Mouse (Mus musculus): ENCODE results near the gene Hist1h3g. TPM values are rescaled to one million over a fixed set of nuclear protein-coding genes. Genes with fewer than 3 reads are reported as not detected.
"Not testable (repeated sequence)": the region's sequence is repeated elsewhere in the genome, so short reads cannot be mapped to it uniquely, and the experiment has no call there.

Hist1h3g gene
- polyA plus RNA-seq, 1 experiment from 2014 or later: 6.2 TPM

- H3K27me3 ChIP-seq (ENCODE audit: control insufficient read depth, insufficient read depth, low read depth, low read length); H3K9me3 ChIP-seq (ENCODE audit: control insufficient read depth, low read length); H3K4me2 ChIP-seq (ENCODE audit: low read depth, low read length); ATAC-seq (ENCODE audit: low read depth); H3K27ac ChIP-seq (ENCODE audit: low read length); H3K36me3 ChIP-seq (ENCODE audit: control insufficient read depth, insufficient read depth, low read length); H3K9ac ChIP-seq (ENCODE audit: low read length); H3K4me3 ChIP-seq (ENCODE audit: low read length): not testable (repeated sequence)
- peaks cover 12% of the 10 kb centered on the region for H3K4me1 ChIP-seq (replicated peaks; ENCODE audit: control insufficient read depth, insufficient read depth, low read length)
- 58% methylated on average over 1 of the region's 1 CpGs for WGBS
Observed at GRCm38 (mm10) chr13:23539821-23540220, 4.6 kb downstream of the Hist1h3g start.

- ATAC-seq (ENCODE audit: low read depth): no peak
- Histone ChIP-seq H3K36me3 (ENCODE audit: control insufficient read depth, insufficient read depth, low read length) (no peaks in the 10 kb centered on the region), H3K4me3 (ENCODE audit: low read length) (no peak overlapping the region), H3K4me1 (replicated peaks; ENCODE audit: control insufficient read depth, insufficient read depth, low read length) (peaks cover 9% of the 10 kb centered on the region), H3K9ac (ENCODE audit: low read length) (no peak overlapping the region), H3K9me3 (ENCODE audit: control insufficient read depth, low read length) (no peaks in the 10 kb centered on the region), H3K27me3 (ENCODE audit: control insufficient read depth, insufficient read depth, low read depth, low read length) (no peaks in the 10 kb centered on the region), H3K4me2 (ENCODE audit: low read depth, low read length) (no peak overlapping the region), H3K27ac (ENCODE audit: low read length) (no peak overlapping the region)
- 78% methylated on average over 3 of the region's 3 CpGs for WGBS
Observed at GRCm38 (mm10) chr13:23541497-23541896, 6.3 kb downstream of the Hist1h3g start.

GRCm38 (mm10) chr13:23542225-23542980, 7.2 kb downstream of the Hist1h3g start:
- Histone ChIP-seq H3K27ac (ENCODE audit: low read length) (peak overlapping the region; percentile 88), H3K4me3 (ENCODE audit: low read length) (peak overlapping the region; percentile 54), H3K4me2 (ENCODE audit: low read depth, low read length) (peak overlapping the region; percentile 67), H3K9ac (ENCODE audit: low read length) (peak overlapping the region; percentile 70)
- H3K27me3 ChIP-seq (ENCODE audit: control insufficient read depth, insufficient read depth, low read depth, low read length); H3K9me3 ChIP-seq (ENCODE audit: control insufficient read depth, low read length); H3K36me3 ChIP-seq (ENCODE audit: control insufficient read depth, insufficient read depth, low read length); ATAC-seq (ENCODE audit: low read depth); H3K4me1 ChIP-seq (replicated peaks; ENCODE audit: control insufficient read depth, insufficient read depth, low read length): not testable (repeated sequence)
- WGBS: 3% methylated on average over 3 of the region's 3 CpGs

- WGBS: under 1% methylated on average over 22 of the region's 42 CpGs
- Histone ChIP-seq H3K9ac (ENCODE audit: low read length) (peak within 1 kb of the TSS; percentile 70), H3K27ac (ENCODE audit: low read length) (peak within 1 kb of the TSS; percentile 97), H3K4me2 (ENCODE audit: low read depth, low read length) (peak within 1 kb of the TSS; percentile 77), H3K4me3 (ENCODE audit: low read length) (peak within 1 kb of the TSS; percentile 54)
- not testable (repeated sequence) for H3K36me3 ChIP-seq (ENCODE audit: control insufficient read depth, insufficient read depth, low read length); H3K4me1 ChIP-seq (replicated peaks; ENCODE audit: control insufficient read depth, insufficient read depth, low read length); H3K27me3 ChIP-seq (ENCODE audit: control insufficient read depth, insufficient read depth, low read depth, low read length); H3K9me3 ChIP-seq (ENCODE audit: control insufficient read depth, low read length)
- ATAC-seq (ENCODE audit: low read depth): peak; percentile 95
Observed at GRCm38 (mm10) chr13:23542999-23543607, 7.9 kb downstream of the Hist1h3g start, which contains the start of gene Hist1h2bh. Gene Hist1h2bh (minus strand): TSS chr13:23543392.

GRCm38 (mm10) chr13:23543965-23544786, 9.0 kb downstream of the Hist1h3g start, which contains the start of gene Hist1h3f:
Gene Hist1h3f (plus strand): TSS chr13:23544052.
- Histone ChIP-seq H3K9me3 (ENCODE audit: control insufficient read depth, low read length) (no peaks in the 10 kb centered on the region), H3K4me2 (ENCODE audit: low read depth, low read length) (peak within 1 kb of the TSS; percentile 77), H3K4me3 (ENCODE audit: low read length) (peak within 1 kb of the TSS; percentile 54), H3K27me3 (ENCODE audit: control insufficient read depth, insufficient read depth, low read depth, low read length) (no peaks in the 10 kb centered on the region), H3K27ac (ENCODE audit: low read length) (peak within 1 kb of the TSS; percentile 97), H3K36me3 (ENCODE audit: control insufficient read depth, insufficient read depth, low read length) (no peaks in the 10 kb centered on the region), H3K4me1 (replicated peaks; ENCODE audit: control insufficient read depth, insufficient read depth, low read length) (no peaks in the 10 kb centered on the region), H3K9ac (ENCODE audit: low read length) (peak within 1 kb of the TSS; percentile 70)
- ATAC-seq (ENCODE audit: low read depth): peak; percentile 93
- under 1% methylated on average over 22 of the region's 45 CpGs for WGBS

GRCm38 (mm10) chr13:23544787-23545120, 9.5 kb downstream of the Hist1h3g start:
- Histone ChIP-seq H3K27ac (ENCODE audit: low read length) (peak overlapping the region; percentile 90; the same call in 1 of the 2 replicates), H3K4me2 (ENCODE audit: low read depth, low read length) (peak overlapping the region; percentile 43), H3K4me3 (ENCODE audit: low read length) (peak overlapping the region; percentile 52), H3K9ac (ENCODE audit: low read length) (peak overlapping the region; percentile 63)
- ATAC-seq (ENCODE audit: low read depth); H3K4me1 ChIP-seq (replicated peaks; ENCODE audit: control insufficient read depth, insufficient read depth, low read length); H3K36me3 ChIP-seq (ENCODE audit: control insufficient read depth, insufficient read depth, low read length); H3K27me3 ChIP-seq (ENCODE audit: control insufficient read depth, insufficient read depth, low read depth, low read length); H3K9me3 ChIP-seq (ENCODE audit: control insufficient read depth, low read length): not testable (repeated sequence)
- WGBS: 0% methylated on average over 12 of the region's 14 CpGs

GRCm38 (mm10) chr13:23546694-23547093, 11.5 kb downstream of the Hist1h3g start:
- H3K9ac ChIP-seq (ENCODE audit: low read length): no peak overlapping the region
- 52% methylated on average over 5 of the region's 5 CpGs for WGBS
- H3K9me3 ChIP-seq (ENCODE audit: control insufficient read depth, low read length): no peaks in the 10 kb centered on the region
- no peaks in the 10 kb centered on the region for H3K27me3 ChIP-seq (ENCODE audit: control insufficient read depth, insufficient read depth, low read depth, low read length)
- no peaks in the 10 kb centered on the region for H3K36me3 ChIP-seq (ENCODE audit: control insufficient read depth, insufficient read depth, low read length)
- H3K4me3 ChIP-seq (ENCODE audit: low read length): no peak overlapping the region
- no peak for ATAC-seq (ENCODE audit: low read depth)
- H3K4me1 ChIP-seq (replicated peaks; ENCODE audit: control insufficient read depth, insufficient read depth, low read length): peaks cover 5% of the 10 kb centered on the region; the same call in 1 of the 2 replicates
- no peak overlapping the region for H3K4me2 ChIP-seq (ENCODE audit: low read depth, low read length)
- H3K27ac ChIP-seq (ENCODE audit: low read length): no peak overlapping the region

- no peak for ATAC-seq (ENCODE audit: low read depth)
- no peaks in the 10 kb centered on the region for H3K9me3 ChIP-seq (ENCODE audit: control insufficient read depth, low read length)
Observed at GRCm38 (mm10) chr13:23550761-23551145, 15.5 kb downstream of the Hist1h3g start.

More at GRCm38 (mm10) chr13:23550761-23551145, 15.5 kb downstream of the Hist1h3g start:
- Histone ChIP-seq H3K4me3 (ENCODE audit: low read length) (peak overlapping the region; percentile 53), H3K4me1 (replicated peaks; ENCODE audit: control insufficient read depth, insufficient read depth, low read length) (peaks cover 12% of the 10 kb centered on the region), H3K36me3 (ENCODE audit: control insufficient read depth, insufficient read depth, low read length) (no peaks in the 10 kb centered on the region), H3K4me2 (ENCODE audit: low read depth, low read length) (peak overlapping the region; percentile 64), H3K27me3 (ENCODE audit: control insufficient read depth, insufficient read depth, low read depth, low read length) (no peaks in the 10 kb centered on the region), H3K27ac (ENCODE audit: low read length) (peak overlapping the region; percentile 88), H3K9ac (ENCODE audit: low read length) (peak overlapping the region; percentile 71)
- 6% methylated on average over 3 of the region's 3 CpGs for WGBS
